Mouse (Mus musculus) adipocyte (in vitro differentiated cells): ENCODE measurements at regions not wholly inside any gene's neighbourhood (a gene's known extent, or its start where the extent isn't known, plus 50 kb on each side); places are given as distances from the start of the nearest gene placed in this dataset.
A peak's percentile ranks its signal among the peaks of the same experiment; 100 is the strongest.

Experiments
- DNase-seq: peaks from one replicate; pipeline ENCODE4 v3.0.0-alpha.2; 2016; ENCODE audit warnings: low spot score

DNA sequence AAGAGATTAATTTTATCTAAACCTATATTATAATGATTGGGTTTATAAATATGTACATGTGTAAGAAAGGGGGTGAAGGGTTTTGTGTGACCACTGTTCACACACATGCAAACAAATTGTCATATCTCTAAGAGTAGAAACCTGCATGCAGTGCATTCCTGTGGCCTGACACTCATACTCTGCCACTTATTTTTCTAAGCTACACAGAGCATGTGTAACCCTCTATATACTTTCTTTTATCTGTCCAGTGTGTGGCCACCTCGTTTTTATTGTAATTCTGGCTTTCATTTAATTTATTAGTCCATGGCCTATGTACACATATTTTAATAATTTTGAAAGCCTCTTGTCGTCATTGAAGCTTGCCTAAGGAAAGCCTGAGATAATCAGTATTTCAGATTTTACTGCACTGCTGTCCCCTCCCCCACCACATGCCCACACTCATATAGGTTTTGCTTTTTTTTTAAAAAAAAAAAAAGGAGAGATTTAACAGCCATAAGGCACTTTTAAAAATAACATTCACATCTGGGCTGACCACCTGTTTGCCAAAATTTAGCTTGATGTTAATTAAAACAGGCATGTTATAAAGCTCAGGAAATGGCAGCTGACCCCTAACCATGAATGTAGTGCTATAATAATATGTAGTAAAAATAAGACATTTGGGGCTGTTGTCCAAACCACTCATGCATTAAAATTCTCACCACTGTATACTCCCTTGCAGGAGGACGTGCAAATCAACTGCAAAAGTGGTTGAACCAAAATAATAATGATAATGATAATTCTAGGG is 410.7 kb upstream of the Clint1 start:
- DNase-seq = no peak

DNA sequence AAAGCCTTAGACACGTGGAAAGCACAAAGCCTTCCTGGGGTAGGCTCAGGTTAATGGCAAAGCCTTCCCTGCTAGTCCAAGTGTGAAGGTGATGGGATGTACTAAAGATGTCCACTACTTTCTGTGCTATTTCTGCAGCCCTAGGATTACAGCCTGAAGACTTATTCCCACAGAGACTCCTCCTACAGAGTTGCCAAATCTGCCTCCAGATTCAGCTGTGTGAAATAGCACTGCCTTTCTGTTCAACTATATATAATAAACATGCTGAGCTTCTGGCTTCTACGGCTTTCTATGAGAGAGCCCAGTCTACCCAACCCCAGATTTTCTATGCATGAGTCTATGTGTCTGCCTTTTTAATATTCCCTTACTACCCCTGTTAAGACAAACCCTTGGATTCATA is 405.3 kb upstream of the Clint1 start:
- DNase-seq = no peak

DNA sequence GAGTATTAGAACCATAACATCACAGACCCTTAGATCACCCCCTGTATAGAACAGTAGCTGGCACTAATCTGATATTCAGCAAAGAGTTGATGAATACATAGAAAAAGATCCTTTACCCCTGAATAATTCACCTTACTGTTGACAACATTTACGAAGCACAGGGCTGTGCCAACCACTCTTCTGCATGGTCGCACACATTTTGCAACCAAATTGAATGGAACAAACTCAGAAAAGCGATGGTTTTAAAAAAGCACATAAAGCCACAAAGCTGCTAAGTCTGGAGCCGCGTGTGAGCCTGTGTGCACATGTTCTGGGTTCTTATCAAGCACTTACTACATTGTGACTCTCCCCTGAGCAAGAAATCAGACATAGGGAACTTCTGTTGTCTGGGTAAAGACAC is 397.6 kb upstream of the Clint1 start:
- no peak for DNase-seq

DNA sequence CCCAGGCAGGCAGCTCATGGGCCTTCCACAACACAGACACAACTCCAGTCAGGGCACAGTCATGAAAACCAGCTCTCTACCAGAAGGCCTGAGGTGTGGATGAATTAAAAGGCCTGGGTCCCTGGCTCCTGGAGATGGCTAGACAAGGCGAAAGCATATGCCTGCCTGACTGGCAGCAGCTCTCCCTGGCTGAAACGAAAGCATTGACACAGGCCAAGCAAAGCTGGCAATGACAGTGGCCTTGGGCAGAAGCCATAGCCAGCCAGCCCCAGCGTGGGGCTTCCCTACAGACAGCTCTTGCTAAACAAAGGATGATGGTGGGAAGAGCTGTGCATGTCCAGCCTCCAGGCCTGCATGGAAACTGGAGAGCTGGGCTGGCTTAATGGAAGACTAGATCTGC is 396.9 kb upstream of the Clint1 start:
- DNase-seq = peak; percentile 29

DNA sequence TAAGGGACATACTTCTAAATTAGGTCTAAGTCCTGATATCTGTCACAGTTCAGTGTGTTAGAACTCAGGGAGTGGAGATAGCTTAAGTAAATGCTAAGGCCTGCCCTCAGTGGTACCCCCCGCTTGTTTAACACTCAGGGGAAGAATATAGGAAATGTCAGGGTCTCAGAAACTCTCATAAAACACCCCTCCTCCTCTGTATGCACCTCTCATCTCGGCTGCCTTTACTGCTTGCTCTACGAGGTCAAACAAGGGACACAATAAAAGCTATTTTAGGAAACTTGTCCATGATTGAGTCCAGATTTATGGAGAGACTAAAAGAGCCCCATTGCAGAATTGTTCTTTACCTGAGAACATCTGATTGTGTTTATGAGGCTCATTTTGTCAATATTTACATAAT is 395.1 kb upstream of the Clint1 start:
- DNase-seq = no peak

DNA sequence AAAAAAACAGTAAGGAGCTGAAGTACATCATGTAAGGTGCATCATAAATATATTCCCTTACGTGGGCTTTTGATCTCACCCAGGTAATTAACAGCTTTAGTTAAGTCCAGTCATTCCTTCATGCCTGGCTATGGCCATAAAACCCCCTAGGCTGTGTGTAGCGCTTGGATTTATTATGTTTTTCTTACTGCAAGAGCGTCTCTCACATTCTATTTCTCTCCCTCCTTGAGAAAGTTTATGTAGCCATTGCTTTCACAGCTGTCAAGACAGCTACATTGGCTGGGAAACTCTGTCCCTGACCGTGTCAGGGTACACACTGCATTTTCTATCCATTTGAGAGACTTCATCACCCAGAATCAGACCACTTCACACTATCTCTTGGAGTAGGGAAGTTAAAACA is 394.3 kb upstream of the Clint1 start:
- no peak for DNase-seq

DNA sequence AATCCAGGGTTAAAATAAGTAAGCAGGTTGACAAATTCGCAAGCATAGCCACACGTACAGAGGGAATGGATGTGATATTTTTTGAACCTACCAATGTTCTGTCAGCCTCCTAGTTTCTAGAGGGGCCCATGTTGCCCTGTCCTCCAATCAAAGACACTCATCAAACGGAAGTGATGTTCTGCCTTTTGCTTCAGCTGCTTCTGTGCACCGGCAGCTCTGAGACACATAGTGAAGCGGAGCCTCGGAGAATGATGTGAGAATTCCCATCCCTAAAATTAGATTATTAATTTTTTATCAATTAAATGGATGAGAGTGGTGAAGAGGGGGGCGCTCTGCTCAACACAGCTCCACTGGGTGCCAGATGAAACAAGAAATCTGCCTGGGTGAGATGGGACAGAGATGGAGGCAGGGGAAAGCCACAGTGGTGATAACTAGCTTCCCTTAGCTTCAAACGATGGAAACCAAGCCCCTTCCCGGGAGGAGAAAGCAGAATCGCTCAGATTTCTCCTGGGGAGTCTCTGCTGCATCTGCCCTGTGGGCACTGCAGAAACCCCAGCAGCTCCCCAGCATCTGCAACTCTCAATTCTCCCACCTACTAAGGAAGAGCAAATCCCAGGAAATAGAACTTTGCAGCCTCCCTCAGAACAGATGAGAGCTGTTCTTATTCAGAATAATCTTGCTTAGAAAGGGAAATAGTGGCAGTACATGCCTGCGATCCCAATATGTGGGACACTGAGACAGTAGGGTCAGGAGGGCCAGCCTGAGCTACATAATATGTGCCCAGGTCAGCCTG is 391.7 kb upstream of the Clint1 start:
- DNase-seq = no peak

DNA sequence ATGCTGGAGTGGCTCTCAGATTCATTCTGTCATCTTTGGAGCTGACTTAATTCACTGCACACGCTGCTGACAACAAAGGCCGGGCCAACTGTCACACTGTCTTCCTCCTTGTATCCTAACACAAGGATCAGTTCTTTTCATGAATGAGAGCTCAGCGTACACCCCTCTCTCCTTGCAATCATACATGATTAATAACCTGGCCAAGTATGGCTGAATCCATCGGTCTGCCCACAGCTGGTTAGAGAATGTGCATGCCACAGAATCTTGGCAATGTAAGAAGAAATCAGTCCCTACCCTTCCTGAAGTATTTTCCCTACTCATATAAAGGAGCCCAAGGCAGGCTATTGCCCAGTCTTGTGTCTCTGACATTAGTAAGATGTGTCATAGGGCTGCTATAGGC is 387.4 kb upstream of the Clint1 start:
- no peak for DNase-seq

DNA sequence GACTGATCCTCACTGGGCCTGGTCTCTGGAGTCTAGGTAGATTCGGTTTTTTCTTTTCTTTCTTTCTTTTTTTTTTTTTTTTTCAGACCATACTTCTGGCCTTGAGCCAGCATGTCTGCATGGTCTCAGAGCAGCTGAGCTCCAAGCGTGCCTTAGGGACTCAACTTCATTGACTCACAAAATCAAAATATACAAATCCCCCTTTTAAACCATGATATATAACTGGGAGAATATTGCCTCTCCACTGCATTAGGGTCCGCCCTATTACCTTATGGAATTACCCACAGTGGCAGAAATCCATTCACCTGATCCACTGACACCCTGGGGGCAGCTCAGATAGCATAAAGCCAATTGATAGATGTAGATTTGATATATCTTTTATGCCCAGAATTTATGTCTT is 385.5 kb upstream of the Clint1 start:
- DNase-seq = no peak

DNA sequence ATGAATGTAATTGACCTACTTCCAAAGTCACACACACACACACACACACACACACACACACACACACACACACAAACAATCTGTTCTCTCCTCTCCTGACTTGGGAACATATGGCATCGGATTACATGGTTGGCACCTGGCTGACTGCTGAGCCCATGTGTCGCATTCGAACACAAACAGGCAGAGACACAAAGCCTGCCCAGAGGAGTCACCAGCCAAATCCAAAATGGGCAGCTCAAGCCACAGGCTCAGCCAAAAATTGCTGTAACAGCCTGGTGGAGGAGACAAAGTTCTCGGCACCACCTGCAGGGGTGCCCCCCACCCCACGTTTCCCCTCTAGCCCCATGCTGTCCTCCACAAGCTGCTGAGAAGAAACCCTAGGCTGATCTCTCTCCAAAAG is 379.7 kb upstream of the Clint1 start:
- DNase-seq = no peak

DNA sequence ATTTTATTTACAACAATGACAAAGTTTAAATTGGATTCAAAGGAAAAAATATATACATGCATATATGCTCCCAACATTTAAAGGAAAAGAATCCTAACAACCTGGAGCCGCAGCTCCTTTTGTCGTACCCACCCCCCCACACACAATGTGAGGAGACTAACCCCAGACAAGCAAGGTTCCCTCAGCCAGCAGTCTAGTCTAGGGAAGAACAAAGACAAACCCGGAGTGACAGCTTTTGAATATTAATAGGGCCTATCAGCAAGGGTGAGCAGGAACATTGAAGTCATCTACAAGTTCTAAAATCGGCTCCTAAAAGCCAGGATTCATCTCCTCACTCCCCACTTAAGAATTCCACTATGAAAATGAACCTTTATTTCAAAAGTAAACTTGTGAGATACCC is 374.9 kb upstream of the Clint1 start:
- DNase-seq = no peak

DNA sequence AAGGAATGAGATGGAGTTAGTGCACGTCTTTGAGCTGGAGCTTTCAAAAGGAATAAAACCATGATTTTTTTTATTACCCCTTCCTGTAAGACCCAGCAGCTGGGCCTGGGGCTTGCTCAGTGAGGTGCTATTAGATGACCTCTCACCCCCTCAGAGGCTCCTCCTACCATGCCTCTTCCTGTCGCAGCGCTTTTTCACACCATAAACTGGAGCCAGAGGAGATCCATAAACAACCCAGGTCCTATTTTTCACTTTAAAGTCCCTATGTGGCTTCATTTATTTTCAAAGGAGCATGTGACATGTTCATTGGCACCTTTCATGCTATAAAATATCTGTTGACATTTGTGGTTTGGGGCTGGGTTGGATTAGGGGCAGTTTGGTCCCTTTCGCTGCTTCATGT is 365.9 kb upstream of the Clint1 start:
- no peak for DNase-seq

DNA sequence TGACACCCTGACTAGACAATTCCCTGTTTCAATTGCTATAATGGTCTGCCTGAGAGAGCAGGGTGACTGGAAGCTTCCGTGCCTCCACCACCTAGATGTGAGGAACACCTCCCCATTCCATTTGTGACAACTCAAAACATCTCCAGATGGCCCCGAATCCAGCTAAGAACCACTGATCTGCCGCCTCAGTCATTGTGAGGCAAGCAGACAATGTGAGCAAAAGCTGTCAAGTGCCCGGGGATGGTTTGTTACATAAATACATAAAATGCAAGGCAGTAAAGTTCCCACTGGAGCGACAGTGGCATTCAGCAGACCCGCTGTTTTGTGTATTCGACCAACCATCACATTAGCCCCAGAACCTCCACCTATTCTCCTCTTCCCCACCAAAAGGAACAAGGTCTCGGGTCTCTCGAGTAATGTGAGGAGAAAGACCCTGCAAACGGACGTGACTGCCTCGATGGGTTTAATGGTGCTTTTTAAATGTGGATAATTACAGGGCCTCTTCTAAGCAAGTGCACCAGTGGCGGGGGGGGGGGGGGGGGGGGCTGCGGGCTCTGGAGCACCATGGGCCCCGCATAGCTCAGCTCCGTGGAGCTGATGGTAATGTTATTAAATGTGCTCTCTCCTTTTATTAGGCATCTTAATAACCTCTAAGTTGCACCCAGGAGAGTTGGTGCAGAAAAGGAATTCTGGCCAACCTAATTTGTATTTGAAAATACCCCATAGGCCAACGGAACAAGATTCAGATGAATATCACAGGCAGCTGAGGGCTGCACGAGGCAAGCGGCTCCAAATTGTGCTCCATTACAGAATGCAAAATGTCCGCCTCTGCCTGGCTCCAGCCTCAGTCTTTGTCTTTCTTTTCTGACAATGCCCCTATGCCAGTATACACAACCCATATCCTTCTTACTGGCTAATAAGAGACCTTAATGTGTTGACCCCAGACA is 360.6 kb upstream of the Clint1 start:
- DNase-seq = no peak

DNA sequence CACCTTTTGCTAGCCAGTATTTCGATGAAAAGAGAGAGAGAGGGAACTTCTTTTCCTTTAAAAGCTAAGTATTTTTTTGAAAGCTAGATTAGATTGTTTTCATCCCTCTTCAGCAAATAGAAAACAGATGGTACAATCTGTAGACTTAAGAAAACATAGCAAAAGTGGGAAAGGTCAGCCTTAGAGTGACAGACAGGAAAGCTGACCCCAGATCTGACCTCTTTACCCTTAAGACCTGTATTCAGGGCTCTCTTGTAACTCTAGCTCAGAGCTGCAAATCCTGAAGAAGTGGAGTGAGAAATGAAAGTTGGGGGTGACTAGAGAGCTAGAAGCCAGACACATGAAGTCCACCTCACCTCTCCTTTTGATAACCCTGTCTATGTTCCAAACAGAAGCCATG is 356.6 kb upstream of the Clint1 start:
- no peak for DNase-seq

DNA sequence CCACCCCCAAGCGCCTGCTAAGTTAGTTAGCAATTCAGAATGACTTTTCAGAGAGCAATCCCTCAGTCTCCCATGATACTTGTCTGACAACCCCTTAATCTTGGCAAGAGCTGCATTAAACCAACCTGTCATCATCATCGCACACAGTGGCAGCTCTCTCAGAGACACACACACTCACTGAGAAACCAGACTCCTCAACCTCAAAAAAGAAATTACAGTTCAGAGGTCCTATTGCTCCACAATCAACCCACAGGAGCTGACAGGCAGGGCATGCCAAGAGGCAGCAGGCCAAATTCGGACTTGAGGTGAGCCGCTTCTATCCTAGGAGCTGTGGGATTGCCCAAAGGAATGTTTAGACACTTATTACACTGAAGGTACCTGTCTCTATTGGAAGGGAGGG is 343.3 kb upstream of the Clint1 start:
- no peak for DNase-seq

DNA sequence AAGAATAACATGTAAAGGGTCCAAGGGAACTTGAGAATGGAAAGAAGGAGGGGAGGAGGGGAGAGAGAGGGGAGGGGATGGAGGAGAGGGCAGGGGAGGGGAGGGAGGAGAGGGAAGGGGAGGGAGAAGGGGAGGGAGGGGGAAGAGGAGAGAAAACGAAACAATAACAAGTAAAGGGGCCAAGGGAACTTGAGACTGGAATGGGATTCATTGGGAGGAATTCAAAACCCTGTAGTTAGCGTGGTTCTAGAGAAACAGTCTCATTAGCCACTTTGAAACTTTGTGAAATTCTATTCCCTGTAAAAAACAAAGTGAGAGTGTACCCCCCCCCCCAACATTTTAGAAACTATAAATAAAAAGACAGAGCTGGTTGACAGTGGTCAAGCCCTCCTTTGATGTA is 342.6 kb upstream of the Clint1 start:
- DNase-seq = no peak

DNA sequence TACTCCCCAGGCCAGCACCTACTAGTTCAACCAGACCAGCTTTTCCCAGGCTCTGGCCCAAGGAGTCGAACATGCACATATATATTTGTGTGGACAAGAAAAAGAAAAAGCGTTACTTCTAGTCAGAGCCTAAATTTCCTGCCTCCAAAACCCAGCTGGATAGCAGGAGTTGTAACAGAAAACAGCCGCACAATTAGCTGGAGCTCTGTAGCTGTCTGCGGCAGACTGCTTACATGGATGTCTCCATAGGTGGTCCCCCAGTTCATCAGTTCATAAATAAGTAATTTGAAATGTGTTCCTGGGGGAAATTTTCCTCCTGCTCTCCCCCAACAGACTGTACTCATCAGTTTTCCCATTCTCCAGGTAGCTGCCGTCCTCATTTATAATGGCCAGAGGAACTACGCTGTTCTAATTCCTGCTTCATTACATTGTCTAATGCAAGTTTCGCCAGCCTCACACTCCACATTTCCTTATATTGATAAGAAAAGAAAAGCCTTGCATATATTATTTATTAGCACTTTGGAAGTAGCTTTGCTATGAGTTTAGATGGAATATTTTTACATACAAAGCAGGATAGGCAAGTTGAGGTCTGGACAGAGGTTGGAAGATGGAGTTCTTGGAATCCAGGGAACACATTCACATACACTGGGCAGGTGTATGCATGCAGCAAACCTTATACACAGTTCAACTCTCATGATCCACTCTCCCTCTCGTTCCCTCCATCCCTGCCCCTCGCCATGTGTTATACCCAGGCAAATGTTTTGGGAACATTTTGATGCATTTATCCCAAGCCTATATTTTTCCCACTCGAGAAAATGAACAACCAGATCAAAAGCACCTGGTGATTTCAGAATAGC is 337.2 kb upstream of the Clint1 start:
- no peak for DNase-seq

DNA sequence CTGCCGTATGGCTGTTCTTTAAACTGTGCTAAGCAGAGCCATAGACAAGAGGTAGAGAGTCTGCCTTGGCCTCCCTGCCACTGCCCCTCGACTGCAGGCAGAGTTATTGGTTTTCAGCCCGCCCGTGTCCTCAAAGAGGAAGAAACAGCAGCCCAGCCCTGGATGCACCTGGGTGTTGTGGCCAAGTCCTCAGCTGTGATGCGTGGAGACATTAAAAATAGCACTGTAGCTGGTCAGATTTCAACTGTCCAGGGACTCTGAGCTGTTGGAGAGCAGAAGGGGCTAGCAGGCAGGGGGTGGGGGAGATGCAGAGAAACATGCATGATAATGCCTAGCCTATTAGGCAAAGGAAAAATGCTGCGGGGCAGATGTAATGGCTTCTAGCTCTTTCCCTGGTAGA is 327.1 kb upstream of the Clint1 start:
- DNase-seq = no peak

DNA sequence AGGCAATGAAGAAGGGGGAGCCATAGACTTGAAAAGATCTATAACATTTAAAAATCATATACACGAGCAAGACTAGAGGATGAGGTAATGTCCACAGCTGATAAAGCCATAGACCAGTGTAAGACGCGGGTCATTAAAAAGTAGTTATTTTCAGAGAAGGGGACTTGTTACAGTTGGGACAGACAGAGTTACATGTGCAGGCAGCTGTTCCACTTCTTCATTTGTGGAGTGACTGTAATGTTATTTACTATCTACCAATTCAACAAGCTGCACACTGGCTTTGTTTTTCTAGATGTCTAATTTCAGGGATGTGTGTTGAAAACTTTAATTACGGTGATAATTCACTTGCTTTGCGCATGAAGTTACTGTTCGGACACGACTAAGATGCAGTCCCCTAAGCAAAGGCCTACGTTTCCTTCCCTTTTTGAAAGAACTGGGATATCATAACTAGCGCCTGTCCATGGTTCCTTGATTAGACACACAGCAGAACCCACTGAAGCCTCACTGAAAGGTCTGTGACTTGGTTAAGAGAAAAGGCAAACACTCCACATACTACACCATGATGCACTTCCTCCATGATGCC is 320.7 kb upstream of the Clint1 start:
- no peak for DNase-seq

DNA sequence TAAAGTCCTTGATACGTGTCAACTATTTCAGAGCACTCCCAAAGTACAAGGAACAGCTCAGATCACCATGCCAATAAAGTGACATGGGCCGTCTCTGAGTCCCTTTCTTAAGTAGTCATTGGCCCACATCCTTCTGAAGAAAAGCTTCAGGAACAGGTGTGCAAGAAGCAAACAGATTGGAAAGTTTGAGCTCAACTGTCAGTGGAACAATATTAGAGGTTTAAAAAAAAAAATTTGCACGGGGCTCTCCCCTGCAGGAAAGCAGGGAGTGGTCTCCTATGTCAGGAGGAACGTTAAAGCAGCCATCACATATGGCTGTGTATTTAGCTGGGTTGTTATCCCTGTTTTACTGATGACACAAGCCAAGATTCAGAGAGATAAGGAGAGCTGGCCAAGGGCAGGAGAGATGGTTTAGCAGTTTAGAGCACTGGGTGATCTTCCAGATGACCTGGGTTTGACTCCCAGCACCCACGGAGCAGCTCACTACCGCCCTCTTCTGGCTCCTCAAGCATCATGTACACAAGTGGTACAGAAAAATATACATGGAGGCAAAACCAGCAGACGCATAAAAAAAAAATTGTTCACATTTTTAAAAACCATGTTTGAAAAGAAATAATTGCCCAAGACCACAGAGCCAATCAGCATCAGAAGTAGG is 318.3 kb upstream of the Clint1 start:
- DNase-seq = no peak
